Mouse (Mus musculus): ENCODE data around the gene Prkcd.

DNA sequence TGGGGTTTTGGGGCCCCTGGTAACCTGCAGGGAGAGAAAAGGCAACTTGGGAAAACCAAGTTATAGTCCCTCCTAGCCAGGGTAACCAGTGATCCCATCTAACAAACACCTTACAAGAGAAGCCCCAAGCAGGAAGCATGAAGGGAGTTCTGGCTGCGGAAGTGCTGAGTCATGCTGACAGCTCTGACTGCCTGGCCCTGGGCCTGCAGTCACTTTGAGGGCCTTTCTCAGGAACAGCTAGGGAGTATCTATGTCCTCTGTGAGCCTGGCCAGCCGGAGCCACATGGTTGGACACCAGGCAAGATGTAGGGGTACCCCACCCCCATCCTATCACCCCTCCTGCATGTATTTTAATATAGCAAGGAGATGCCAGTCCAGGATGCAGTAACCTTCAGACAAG lies 61.6 kb downstream of the Prkcd start:
- no peak for TF ChIP-seq CTCF (IDR thresholded peaks at IDR 0.05; ENCODE audit: low read depth, low read length)
- TF ChIP-seq POLR2A (IDR thresholded peaks at IDR 0.05; ENCODE audit: insufficient read depth, low read length), result no peak
